Mouse (Mus musculus) ES-E14 (cell line): Measurements from ENCODE around the gene Hoxd10.

Experiments
- CHD2 ChIP-seq: IDR thresholded peaks from 2 replicates; pipeline ENCODE4 v1.6.1; 2014; ENCODE audit warnings: mild to moderate bottlenecking, low read depth, low read length, inconsistent platforms
- HCFC1 ChIP-seq: IDR thresholded peaks from 2 replicates; pipeline ENCODE4 v1.6.1; 2012; ENCODE audit warnings: low read length, inconsistent platforms, borderline replicate concordance; ENCODE audit not compliant: insufficient read depth
- MAFK ChIP-seq: IDR thresholded peaks from 2 replicates; pipeline ENCODE4 v1.6.1; 2014; ENCODE audit warnings: mild to moderate bottlenecking, low read depth, low read length, inconsistent platforms; ENCODE audit not compliant: insufficient read depth
- ZC3H11A ChIP-seq: IDR thresholded peaks from 2 replicates; pipeline ENCODE4 v1.6.1; 2012; ENCODE audit warnings: low read depth, mild to moderate bottlenecking, inconsistent platforms, low read length, borderline replicate concordance
- ZNF384 ChIP-seq: IDR thresholded peaks from 2 replicates; pipeline ENCODE4 v1.6.1; 2012; ENCODE audit warnings: low read depth, low read length, inconsistent platforms

DNA sequence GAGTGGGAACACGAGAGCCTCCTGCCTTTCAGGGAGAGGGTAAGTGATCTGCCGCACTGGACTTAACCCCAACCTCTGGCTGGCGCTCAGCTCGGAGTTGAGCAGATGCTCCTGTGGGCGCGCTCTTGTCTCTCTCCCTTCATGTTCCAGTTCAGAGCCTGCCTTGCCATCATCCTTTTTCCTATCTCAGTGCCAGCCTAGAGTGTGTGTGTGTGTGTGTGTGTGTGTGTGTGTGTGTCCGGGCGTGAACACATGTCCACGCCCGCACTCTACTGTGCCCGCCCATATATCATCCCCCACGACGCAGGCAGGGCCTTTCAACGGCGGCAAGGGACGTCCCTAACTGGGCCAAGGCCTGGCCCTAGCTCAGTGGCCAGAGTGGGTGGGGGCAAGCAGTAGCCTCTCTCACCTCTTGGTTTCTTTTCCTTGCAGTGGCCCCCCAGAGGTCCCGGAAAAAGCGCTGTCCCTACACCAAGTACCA lies 8.2 kb upstream of the Hoxd10 start:
- TF ChIP-seq HCFC1 (no peak), ZC3H11A (no peak), ZNF384 (no peak), MAFK (no peak), CHD2 (no peak)
